Comparison of ENCODE assay signal across 17 mouse cellular contexts in genomic region chr5:60966939-60967338, GRCm38 (mm10).
"Had no signal": no experiment of that assay in that cellular context is flagged by ENCODE, and none has a peak within 500 bp of the region (broad histone marks: within the 10 kb centered on the region; RNA-seq: fewer than 3 reads in every experiment).

No protein-coding gene starts in this region.

- H3K4me3 ChIP-seq: lung, embryonic 15.5 days; megakaryocyte, embryonic 14.5 days; midbrain, embryonic 12.5 days; midbrain, embryonic 15.5 days; neural tube, embryonic 12.5 days; stomach, embryonic 15.5 days had no signal

- H3K27ac ChIP-seq: lung, embryonic 15.5 days; macrophage; midbrain, embryonic 12.5 days; midbrain, embryonic 15.5 days; neural tube, embryonic 12.5 days; stomach, embryonic 15.5 days; stomach, postnatal 0 days had no signal

- H3K9ac ChIP-seq: liver, postnatal 0 days; lung, embryonic 15.5 days; midbrain, embryonic 12.5 days; midbrain, embryonic 15.5 days; neural tube, embryonic 12.5 days; stomach, embryonic 15.5 days had no signal

- H3K4me1 ChIP-seq: lung, embryonic 15.5 days; megakaryocyte, embryonic 14.5 days; midbrain, embryonic 12.5 days; midbrain, embryonic 15.5 days; neural tube, embryonic 12.5 days; stomach, embryonic 15.5 days had no signal

- H3K36me3 ChIP-seq: lung, embryonic 15.5 days; midbrain, embryonic 12.5 days; midbrain, embryonic 15.5 days; neural tube, embryonic 12.5 days; stomach, embryonic 15.5 days had no signal

- DNase-seq: liver, postnatal 0 days; lung, adult 2 months; lung, postnatal 14 days; lung, postnatal 36 days; right cerebral cortex, postnatal 14 days; thymus, adult 2 months; thymus, postnatal 25 days; thymus, postnatal 4 days had no signal

- H3K27me3 ChIP-seq: lung, embryonic 15.5 days; megakaryocyte, embryonic 14.5 days; midbrain, embryonic 12.5 days; midbrain, embryonic 15.5 days; neural tube, embryonic 12.5 days; stomach, embryonic 15.5 days had no signal

- H3K9me3 ChIP-seq: lung, embryonic 15.5 days; megakaryocyte, embryonic 14.5 days; midbrain, embryonic 12.5 days; midbrain, embryonic 15.5 days; neural tube, embryonic 12.5 days; stomach, embryonic 15.5 days had no signal

- ATAC-seq: liver, postnatal 0 days; lung, postnatal 0 days; midbrain, embryonic 15.5 days had no signal

- H3K4me2 ChIP-seq: lung, embryonic 15.5 days; midbrain, embryonic 12.5 days; midbrain, embryonic 15.5 days; neural tube, embryonic 12.5 days; stomach, embryonic 15.5 days had no signal
